Mouse (Mus musculus) forebrain, embryonic 11.5 days (tissue): ENCODE measurements at regions not wholly inside any gene's neighbourhood (a gene's known extent, or its start where the extent isn't known, plus 50 kb on each side); places are given as distances from the start of the nearest gene placed in this dataset.

Experiments
- ATAC-seq: fragments of 200-750 bp; cut with Nextera tagmentation; replicated peaks from 2 replicates; pipeline ENCODE4 v1.8.0; 2017; ENCODE audit warnings: moderate TSS enrichment; ENCODE audit not compliant: low FRiP score
- DNase-seq: peaks from one replicate; pipeline ENCODE4 v3.0.0-alpha.2; 2017; ENCODE audit warnings: low spot score
- H3K27ac ChIP-seq: fragments of 300-500 bp; sonication (generic); 2 replicates; pipeline ENCODE4 v1.5.1; 2014; ENCODE audit warnings: low read depth, low read length
- H3K27me3 ChIP-seq: fragments of 300-500 bp; sonication (generic); 2 replicates; pipeline ENCODE4 v1.6.1; 2014; ENCODE audit warnings: mild to moderate bottlenecking, low read length, mixed read lengths; ENCODE audit not compliant: control insufficient read depth, insufficient read depth
- H3K36me3 ChIP-seq: fragments of 300-500 bp; sonication (generic); 2 replicates; pipeline ENCODE4 v1.6.1; 2014; ENCODE audit warnings: mild to moderate bottlenecking, low read length, moderate library complexity, mixed read lengths; ENCODE audit not compliant: control insufficient read depth, insufficient read depth
- H3K4me1 ChIP-seq: fragments of 300-500 bp; sonication (generic); replicated peaks from 2 replicates; pipeline ENCODE4 v1.6.1; 2014; ENCODE audit warnings: low read length, mixed read lengths; ENCODE audit not compliant: control insufficient read depth, insufficient read depth
- H3K4me2 ChIP-seq: fragments of 300-500 bp; sonication (generic); 2 replicates; pipeline ENCODE4 v1.6.1; 2014; ENCODE audit warnings: low read depth, mild to moderate bottlenecking, low read length, moderate library complexity, mixed read lengths; ENCODE audit not compliant: severe bottlenecking
- H3K4me3 ChIP-seq: fragments of 300-500 bp; sonication (generic); 2 replicates; pipeline ENCODE4 v1.5.1; 2014; ENCODE audit warnings: low read depth, low read length
- H3K9ac ChIP-seq: fragments of 300-500 bp; sonication (generic); 2 replicates; pipeline ENCODE4 v1.6.1; 2014; ENCODE audit warnings: low read length
- H3K9me3 ChIP-seq: fragments of 300-500 bp; sonication (generic); 2 replicates; pipeline ENCODE4 v1.6.1; 2016; ENCODE audit warnings: low read length, mixed read lengths; ENCODE audit not compliant: control insufficient read depth
- WGBS: fragments of 180-500 bp; shearing (Covaris S2); extraction: QIAGEN DNeasy Blood & Tissue Kit; methylation state at CpG from one replicate; pipeline ENCODE4 v1.1.7; 2014; 5-methylcytosine and 5-hydroxymethylcytosine counted together

GRCm38 (mm10) chr1:154006055-154006454 is 106.0 kb upstream of the Teddm2 start:
- Histone ChIP-seq H3K27me3 (no peaks in the 10 kb centered on the region), H3K9me3 (no peaks in the 10 kb centered on the region), H3K9ac (no peak overlapping the region), H3K4me2 (no peak overlapping the region), H3K4me3 (no peak overlapping the region), H3K27ac (no peak overlapping the region), H3K36me3 (no peaks in the 10 kb centered on the region), H3K4me1 (no peaks in the 10 kb centered on the region)
- DNase-seq (peak; percentile 27), ATAC-seq (no peak)
- 90% methylated on average over 13 of the region's 13 CpGs for WGBS

DNA sequence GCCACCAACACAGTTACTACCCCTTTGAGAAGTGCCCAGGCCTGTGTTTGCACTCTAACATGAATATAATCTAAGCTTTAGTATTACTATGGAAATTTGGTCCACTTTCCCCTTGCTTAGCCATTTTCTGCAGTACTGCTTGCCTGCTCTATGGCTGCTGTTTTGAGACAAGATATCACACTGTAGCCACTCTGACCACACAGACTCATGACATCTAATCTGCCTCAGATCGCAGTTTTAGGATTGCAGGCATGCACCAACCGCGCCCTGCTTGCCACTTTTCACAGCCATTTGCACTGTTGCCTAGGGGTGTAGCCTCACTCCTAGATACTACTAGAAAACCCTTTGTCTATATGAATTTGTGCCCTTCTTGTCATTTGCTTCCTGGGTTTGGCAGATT is 107.4 kb upstream of the Teddm2 start:
- 94% methylated on average over 3 of the region's 3 CpGs for WGBS

GRCm38 (mm10) chr1:154008593-154009310 is 108.7 kb upstream of the Teddm2 start:
- no peak overlapping the region for H3K9ac ChIP-seq
- DNase-seq, result no peak

More for the DNA sequence above, 107.4 kb upstream of the Teddm2 start:
- no peak overlapping the region for H3K4me2 ChIP-seq
- H3K27ac ChIP-seq, result no peak overlapping the region
- no peaks in the 10 kb centered on the region for H3K36me3 ChIP-seq
- no peak overlapping the region for H3K9ac ChIP-seq
- no peaks in the 10 kb centered on the region for H3K4me1 ChIP-seq
- H3K9me3 ChIP-seq, result no peaks in the 10 kb centered on the region
- H3K27me3 ChIP-seq, result no peaks in the 10 kb centered on the region
- H3K4me3 ChIP-seq, result no peak overlapping the region
- ATAC-seq (no peak), DNase-seq (no peak)

GRCm38 (mm10) chr1:154010681-154011080 is 110.7 kb upstream of the Teddm2 start:
- Histone ChIP-seq H3K36me3 (no peaks in the 10 kb centered on the region), H3K27ac (no peak overlapping the region), H3K9ac (no peak overlapping the region), H3K4me2 (no peak overlapping the region), H3K27me3 (no peaks in the 10 kb centered on the region), H3K4me3 (no peak overlapping the region), H3K4me1 (no peaks in the 10 kb centered on the region), H3K9me3 (no peaks in the 10 kb centered on the region)
- WGBS, result 81% methylated on average over 4 of the region's 4 CpGs
- no peak for ATAC-seq
- no peak for DNase-seq

More at GRCm38 (mm10) chr1:154008593-154009310, 108.7 kb upstream of the Teddm2 start:
- H3K4me2 ChIP-seq, result no peak overlapping the region
- H3K27me3 ChIP-seq, result no peaks in the 10 kb centered on the region
- 94% methylated on average over 11 of the region's 11 CpGs for WGBS
- H3K36me3 ChIP-seq, result no peaks in the 10 kb centered on the region
- no peaks in the 10 kb centered on the region for H3K9me3 ChIP-seq
- H3K4me3 ChIP-seq, result no peak overlapping the region
- no peak for ATAC-seq
- H3K27ac ChIP-seq, result no peak overlapping the region
- no peaks in the 10 kb centered on the region for H3K4me1 ChIP-seq

GRCm38 (mm10) chr1:154016516-154016915 is 116.5 kb upstream of the Teddm2 start:
- Histone ChIP-seq H3K27ac (no peak overlapping the region), H3K27me3 (no peaks in the 10 kb centered on the region), H3K4me3 (no peak overlapping the region), H3K9ac (no peak overlapping the region), H3K36me3 (no peaks in the 10 kb centered on the region), H3K4me2 (no peak overlapping the region), H3K9me3 (no peaks in the 10 kb centered on the region), H3K4me1 (no peaks in the 10 kb centered on the region)
- 79% methylated on average over 2 of the region's 2 CpGs for WGBS
- DNase-seq (no peak), ATAC-seq (no peak)

DNA sequence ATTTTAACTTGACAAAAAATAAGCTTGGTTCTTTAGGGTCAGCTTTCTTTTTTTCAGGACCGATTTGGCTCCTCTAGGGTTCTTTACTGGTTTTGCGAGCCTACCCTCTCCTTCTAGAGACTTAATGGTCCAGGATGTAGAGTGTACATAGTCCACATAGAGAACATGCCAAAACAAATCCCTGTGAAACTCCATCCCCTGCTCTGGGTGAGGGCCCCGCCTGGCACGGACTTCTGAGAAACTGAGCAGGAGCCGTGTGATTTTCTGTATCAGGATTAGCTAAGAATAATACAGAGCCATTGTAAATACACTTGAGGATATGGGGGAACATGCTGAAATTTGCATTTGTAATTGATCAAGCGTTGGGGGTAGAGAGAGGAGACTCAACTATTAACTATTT is 118.2 kb upstream of the Teddm2 start:
- H3K4me1 ChIP-seq, result no peaks in the 10 kb centered on the region
- no peak for DNase-seq
- no peaks in the 10 kb centered on the region for H3K9me3 ChIP-seq
- no peak overlapping the region for H3K4me2 ChIP-seq
- no peaks in the 10 kb centered on the region for H3K27me3 ChIP-seq
- H3K9ac ChIP-seq, result no peak overlapping the region
- WGBS, result 87% methylated on average over 6 of the region's 6 CpGs
- H3K27ac ChIP-seq, result no peak overlapping the region
- no peak overlapping the region for H3K4me3 ChIP-seq
- no peak for ATAC-seq
- no peaks in the 10 kb centered on the region for H3K36me3 ChIP-seq

DNA sequence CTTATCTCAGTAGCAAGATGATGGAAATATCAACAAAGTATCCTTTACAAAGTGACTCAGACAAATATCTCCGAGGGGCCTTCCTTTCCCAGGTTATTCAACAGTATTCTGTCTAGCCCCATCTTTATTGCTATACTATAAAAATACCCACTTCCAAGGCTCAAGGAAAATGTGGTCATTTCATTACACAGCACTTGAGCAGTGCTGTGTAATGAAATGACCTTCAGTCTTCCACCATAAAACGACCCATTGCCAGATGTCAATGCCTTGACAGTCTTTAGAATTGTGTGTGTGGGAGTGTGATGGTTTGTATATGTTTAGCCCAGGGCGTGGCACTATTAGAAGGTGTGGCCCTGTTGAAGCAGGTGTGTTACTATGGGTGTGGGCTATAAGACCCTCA is 124.3 kb upstream of the Teddm2 start:
- WGBS, result 87% methylated on average over 3 of the region's 3 CpGs
- Histone ChIP-seq H3K27ac (no peak overlapping the region), H3K9me3 (no peaks in the 10 kb centered on the region), H3K4me1 (no peaks in the 10 kb centered on the region), H3K9ac (no peak overlapping the region), H3K4me2 (no peak overlapping the region), H3K4me3 (no peak overlapping the region), H3K27me3 (no peaks in the 10 kb centered on the region), H3K36me3 (no peaks in the 10 kb centered on the region)
- DNase-seq, result no peak
- ATAC-seq, result no peak

GRCm38 (mm10) chr1:154027303-154027702 is 127.3 kb upstream of the Teddm2 start:
- DNase-seq, result no peak
- Histone ChIP-seq H3K36me3 (no peaks in the 10 kb centered on the region), H3K27ac (no peak overlapping the region), H3K27me3 (no peaks in the 10 kb centered on the region), H3K4me1 (no peaks in the 10 kb centered on the region), H3K4me3 (no peak overlapping the region), H3K9ac (no peak overlapping the region), H3K4me2 (no peak overlapping the region), H3K9me3 (no peaks in the 10 kb centered on the region)
- ATAC-seq, result no peak
- whole genome bisulfite sequencing, result 85% methylated on average over 4 of the region's 4 CpGs

GRCm38 (mm10) chr1:154029826-154030225 is 129.8 kb upstream of the Teddm2 start:
- no peak for ATAC-seq
- Histone ChIP-seq H3K27ac (no peak overlapping the region), H3K9ac (no peak overlapping the region), H3K4me3 (no peak overlapping the region), H3K4me2 (no peak overlapping the region), H3K4me1 (0 out of 2 replicates have a peak, but pooled peaks cover 2% of the 10 kb centered on the region), H3K27me3 (no peaks in the 10 kb centered on the region), H3K36me3 (no peaks in the 10 kb centered on the region), H3K9me3 (no peaks in the 10 kb centered on the region)
- no peak for DNase-seq
- 80% methylated on average over 3 of the region's 3 CpGs for WGBS
